Mouse (Mus musculus) olfactory bulb, adult 2 months (tissue): ENCODE measurements around the gene Nlgn2. TPM values are rescaled to one million over a fixed set of nuclear protein-coding genes. Genes with fewer than 3 reads are reported as not detected.

ENCODE experiments used
- H3K27ac ChIP-seq: fragments of 200-500 bp; 2 replicates; pipeline ENCODE4 v1.5.1; 2012; ENCODE audit warnings: low read depth, low read length; ENCODE audit not compliant: insufficient read depth
- H3K4me1 ChIP-seq: fragments of 200-500 bp; 2 replicates; pipeline ENCODE4 v1.6.1; 2012; ENCODE audit warnings: low read length; ENCODE audit not compliant: control insufficient read depth, insufficient read depth
- H3K4me3 ChIP-seq: fragments of 200-500 bp; 2 replicates; pipeline ENCODE4 v1.5.1; 2012; ENCODE audit warnings: mild to moderate bottlenecking, low read depth, low read length, moderate library complexity; ENCODE audit not compliant: insufficient read depth
- CTCF ChIP-seq: fragments of 200-500 bp; IDR thresholded peaks from 2 replicates; pipeline ENCODE4 v1.5.1; 2012; ENCODE audit warnings: low read depth, mild to moderate bottlenecking, low read length, moderate library complexity; ENCODE audit not compliant: insufficient read depth
- POLR2A ChIP-seq: fragments of 200-500 bp; IDR thresholded peaks from 2 replicates; pipeline ENCODE4 v1.6.1; 2012; ENCODE audit warnings: mild to moderate bottlenecking, low read depth, low read length, moderate library complexity; ENCODE audit not compliant: insufficient read depth
- WGBS: fragments of 180-500 bp; shearing (Covaris S2); methylation state at CpG from one replicate; pipeline ENCODE4 v1.1.7; 2018; 5-methylcytosine and 5-hydroxymethylcytosine counted together
- polyA plus RNA-seq: library from polyadenylated mRNA; stranded (reverse); fragments of >200 nt; gene quantifications from 2 replicates; pipeline ENCODE4 v1.2.4, GENCODE M21; 2012; ENCODE audit warnings: low replicate concordance; ENCODE audit not compliant: missing spikeins, insufficient read depth, insufficient read length

Gene Nlgn2
- polyA plus RNA-seq, 1 experiment = not detected

GRCm38 (mm10) chr11:69776488-69776887 lies 61.1 kb downstream of the Nlgn2 start:
- Histone ChIP-seq H3K4me1 (peaks cover 15% of the 10 kb centered on the region), H3K4me3 (no peak overlapping the region), H3K27ac (no peak overlapping the region)
- 89% methylated on average over 20 of the region's 20 CpGs for WGBS
- TF ChIP-seq POLR2A = no peak
- no peak for TF ChIP-seq CTCF

- 63% methylated on average over 10 of the region's 10 CpGs for WGBS
- no peak overlapping the region for H3K27ac ChIP-seq
- TF ChIP-seq CTCF (no peak), POLR2A (no peak)
- H3K4me1 ChIP-seq = peaks cover 15% of the 10 kb centered on the region
- no peak overlapping the region for H3K4me3 ChIP-seq
Measured at GRCm38 (mm10) chr11:69775716-69776115, 61.9 kb downstream of the Nlgn2 start.

- H3K27ac ChIP-seq = no peak overlapping the region
- peaks cover 15% of the 10 kb centered on the region for H3K4me1 ChIP-seq
- H3K4me3 ChIP-seq = no peak overlapping the region
- TF ChIP-seq CTCF (no peak), POLR2A (no peak)
- 62% methylated on average over 5 of the region's 5 CpGs for WGBS
Measured at GRCm38 (mm10) chr11:69774961-69775360, 62.6 kb downstream of the Nlgn2 start.

Other genes starting within 250 kb of the Nlgn2 start
- gene Atp1b2, start 231.8 kb downstream of the Nlgn2 start, polyA plus RNA-seq = 162 TPM in 1 of 2 replicates, not detected in the other
- gene Shbg, start 219.9 kb downstream of the Nlgn2 start, polyA plus RNA-seq = not detected in 2 replicates
- gene Sat2, start 215.8 kb downstream of the Nlgn2 start, polyA plus RNA-seq = not detected in 2 replicates
- not detected in 2 replicates for gene Fxr2, start 204.8 kb downstream of the Nlgn2 start, polyA plus RNA-seq
- not detected in 2 replicates for gene Sox15, start 182.5 kb downstream of the Nlgn2 start, polyA plus RNA-seq
- not detected in 2 replicates for gene Mpdu1, start 175.1 kb downstream of the Nlgn2 start, polyA plus RNA-seq
- gene Cd68, start 171.6 kb downstream of the Nlgn2 start, polyA plus RNA-seq = not detected in 2 replicates
- 796 TPM in 1 of 2 replicates, not detected in the other for gene Eif4a1, start 165.4 kb downstream of the Nlgn2 start, polyA plus RNA-seq
- gene Senp3, start 155.7 kb downstream of the Nlgn2 start, polyA plus RNA-seq = not detected in 2 replicates
- gene Tnfsf13, start 152.0 kb downstream of the Nlgn2 start, polyA plus RNA-seq = not detected in 2 replicates
- not detected in 2 replicates for gene Tnfsf12, start 141.9 kb downstream of the Nlgn2 start, polyA plus RNA-seq
- gene Tnfsfm13, start 141.7 kb downstream of the Nlgn2 start, polyA plus RNA-seq = not detected in 2 replicates
- 105 TPM in 2 replicates for gene Polr2a, start 79.1 kb downstream of the Nlgn2 start, polyA plus RNA-seq
- not detected in 2 replicates for gene Slc35g3, start 75.8 kb downstream of the Nlgn2 start, polyA plus RNA-seq
- gene Zbtb4, start 71.9 kb downstream of the Nlgn2 start, polyA plus RNA-seq = 250 TPM in 1 of 2 replicates, not detected in the other
- not detected in 2 replicates for gene Chrnb1, start 41.8 kb downstream of the Nlgn2 start, polyA plus RNA-seq
- gene Fgf11, start 35.9 kb downstream of the Nlgn2 start, polyA plus RNA-seq = not detected in 2 replicates
- gene Tmem102, start 32.2 kb downstream of the Nlgn2 start, polyA plus RNA-seq = not detected in 2 replicates
- not detected in 2 replicates for gene Gm39566, start 22.5 kb downstream of the Nlgn2 start, polyA plus RNA-seq
- gene Spem2, start 19.3 kb downstream of the Nlgn2 start, polyA plus RNA-seq = not detected in 2 replicates
- gene Spem1, start 15.6 kb downstream of the Nlgn2 start, polyA plus RNA-seq = not detected in 2 replicates
- gene Tmem256, start 730 bp upstream of the Nlgn2 start, polyA plus RNA-seq = not detected in 2 replicates
- gene Plscr3, start 8.6 kb upstream of the Nlgn2 start, polyA plus RNA-seq = not detected in 2 replicates
- gene Tnk1, start 20.9 kb upstream of the Nlgn2 start, polyA plus RNA-seq = not detected in 2 replicates
- not detected in 2 replicates for gene Tmem95, start 40.2 kb upstream of the Nlgn2 start, polyA plus RNA-seq
- gene Kctd11, start 43.6 kb upstream of the Nlgn2 start, polyA plus RNA-seq = not detected in 2 replicates
- gene Acap1, start 57.8 kb upstream of the Nlgn2 start, polyA plus RNA-seq = 120 TPM in 1 of 2 replicates, not detected in the other
- gene 2810408A11Rik, start 63.2 kb upstream of the Nlgn2 start, polyA plus RNA-seq = not detected in 2 replicates
- not detected in 2 replicates for gene Neurl4, start 63.3 kb upstream of the Nlgn2 start, polyA plus RNA-seq
- gene Gps2, start 76.1 kb upstream of the Nlgn2 start, polyA plus RNA-seq = not detected in 2 replicates
- gene Eif5a, start 84.2 kb upstream of the Nlgn2 start, polyA plus RNA-seq = 516 and 653 TPM in 2 replicates
- gene Ybx2, start 98.0 kb upstream of the Nlgn2 start, polyA plus RNA-seq = not detected in 2 replicates
- gene Slc2a4, start 110.4 kb upstream of the Nlgn2 start, polyA plus RNA-seq = not detected in 2 replicates
- gene Cldn7, start 127.0 kb upstream of the Nlgn2 start, polyA plus RNA-seq = not detected in 2 replicates
- gene Ctdnep1, start 143.4 kb upstream of the Nlgn2 start, polyA plus RNA-seq = not detected in 2 replicates
- not detected in 2 replicates for gene Elp5, start 144.7 kb upstream of the Nlgn2 start, polyA plus RNA-seq
- gene Gabarap, start 153.4 kb upstream of the Nlgn2 start, polyA plus RNA-seq = not detected in 2 replicates
- not detected in 2 replicates for gene Phf23, start 158.0 kb upstream of the Nlgn2 start, polyA plus RNA-seq
- gene Dvl2, start 162.8 kb upstream of the Nlgn2 start, polyA plus RNA-seq = not detected in 2 replicates
- not detected in 2 replicates for gene Acadvl, start 177.6 kb upstream of the Nlgn2 start, polyA plus RNA-seq
- 210 and 442 TPM in 2 replicates for gene Dlg4, start 179.2 kb upstream of the Nlgn2 start, polyA plus RNA-seq
- not detected in 2 replicates for gene Asgr1, start 216.3 kb upstream of the Nlgn2 start, polyA plus RNA-seq